Mouse (Mus musculus) erythroblast, embryonic 14.5 days (primary cell): ENCODE measurements around the gene Dhx37.
"Not testable (repeated sequence)": the region's sequence is repeated elsewhere in the genome, so short reads cannot be mapped to it uniquely, and the experiment has no call there.

ENCODE experiments used
- GATA1 ChIP-seq: IDR thresholded peaks from 2 replicates; pipeline ENCODE4 v1.6.1; 2012; ENCODE audit warnings: low read length, inconsistent platforms, mixed read lengths
- TAL1 ChIP-seq: IDR thresholded peaks from 3 replicates; pipeline ENCODE4 v1.6.1; 2012; ENCODE audit warnings: low read length, inconsistent platforms, mixed read lengths

- not testable (repeated sequence) for TF ChIP-seq TAL1, GATA1
Measured at GRCm38 (mm10) chr5:125387295-125387694, 46.6 kb downstream of the Dhx37 start.
